Mouse (Mus musculus) spleen, adult 2 months (tissue): ENCODE data around the gene Pnpla5.

Experiments used
- CTCF ChIP-seq: fragments of 200-500 bp; IDR thresholded peaks from 2 replicates; pipeline ENCODE4 v1.5.1; 2011; ENCODE audit warnings: mild to moderate bottlenecking, inconsistent platforms; ENCODE audit not compliant: insufficient read depth, insufficient read length, insufficient replicate concordance; ENCODE audit errors: extremely low read depth
- POLR2A ChIP-seq: fragments of 200-500 bp; IDR thresholded peaks from 2 replicates; pipeline ENCODE4 v1.6.1; 2011; ENCODE audit warnings: low read depth, low read length, inconsistent platforms

- TF ChIP-seq POLR2A (no peak), CTCF (no peak)
Observed at GRCm38 (mm10) chr15:84115727-84116126, 7.2 kb downstream of the Pnpla5 start.
